Mouse (Mus musculus) CD4-positive, CD25-positive, alpha-beta regulatory T cell, adult 2 months (primary cell): ENCODE data around the gene Bud31.
A peak's percentile ranks its signal among the peaks of the same experiment; 100 is the strongest.
"Not testable (repeated sequence)": the region's sequence is repeated elsewhere in the genome, so short reads cannot be mapped to it uniquely, and the experiment has no call there.

Source experiments
- DNase-seq: peaks from one replicate; pipeline ENCODE4 v3.0.0-alpha.2; 2012; ENCODE audit warnings: low read depth, low spot score

The Bud31 gene

DNA sequence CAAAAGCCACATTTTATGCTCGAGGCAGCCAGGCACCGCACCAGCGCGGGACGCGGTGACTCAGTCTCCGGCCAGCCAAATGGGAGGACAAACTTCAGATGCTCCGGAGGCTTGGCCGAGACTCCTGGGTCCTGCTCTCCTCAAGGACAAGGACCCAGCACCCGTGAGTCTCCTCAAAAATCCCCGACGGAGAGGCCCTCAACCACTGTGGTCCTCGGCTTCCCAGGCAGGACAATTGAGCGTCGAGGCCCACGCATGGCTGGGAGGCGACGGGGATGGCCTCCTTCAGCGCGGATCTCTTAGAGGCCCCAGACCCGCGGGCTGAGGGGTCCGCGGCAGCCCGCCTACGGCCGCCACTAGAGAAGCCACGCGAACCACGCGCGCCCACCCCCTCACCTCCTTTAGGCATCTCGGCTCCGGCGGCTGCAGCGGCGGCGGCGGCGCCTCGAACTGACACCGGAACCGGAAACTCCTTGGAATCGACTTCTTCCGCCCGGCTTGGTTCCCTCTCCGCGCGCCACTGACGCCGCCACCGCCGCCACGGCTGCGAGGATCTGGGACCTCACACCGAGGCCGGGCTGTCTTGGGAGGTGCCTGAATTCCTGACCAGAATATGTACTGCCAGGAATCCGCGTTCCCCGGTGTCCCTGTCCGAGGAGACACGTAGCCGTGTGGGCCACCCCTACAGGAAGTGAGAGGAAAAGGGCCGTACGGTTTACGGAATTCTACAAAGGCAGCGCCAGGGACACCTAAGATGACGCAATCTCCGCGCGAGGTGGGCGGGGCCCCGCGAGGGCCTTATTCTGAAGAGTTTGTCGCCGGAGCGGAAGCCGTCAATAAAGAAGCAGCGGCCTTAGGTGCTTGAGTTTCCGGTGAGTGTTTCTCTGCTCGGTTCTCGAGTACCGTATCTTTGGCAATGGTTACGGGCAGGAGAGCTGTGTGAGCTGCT is at the start of gene Bud31, which contains the start of gene Pdap1:
Bud31 (plus strand) TSS at position 792 of the 949 bp plus-strand sequence.
Pdap1 (minus strand) TSS at position 668 of the 949 bp plus-strand sequence.
- DNase-seq, result peak; percentile 97

- DNase-seq, result no peak
These were observed 44.0 kb upstream of the Bud31 start for GRCm38 (mm10) chr5:145096195-145096594.

DNA sequence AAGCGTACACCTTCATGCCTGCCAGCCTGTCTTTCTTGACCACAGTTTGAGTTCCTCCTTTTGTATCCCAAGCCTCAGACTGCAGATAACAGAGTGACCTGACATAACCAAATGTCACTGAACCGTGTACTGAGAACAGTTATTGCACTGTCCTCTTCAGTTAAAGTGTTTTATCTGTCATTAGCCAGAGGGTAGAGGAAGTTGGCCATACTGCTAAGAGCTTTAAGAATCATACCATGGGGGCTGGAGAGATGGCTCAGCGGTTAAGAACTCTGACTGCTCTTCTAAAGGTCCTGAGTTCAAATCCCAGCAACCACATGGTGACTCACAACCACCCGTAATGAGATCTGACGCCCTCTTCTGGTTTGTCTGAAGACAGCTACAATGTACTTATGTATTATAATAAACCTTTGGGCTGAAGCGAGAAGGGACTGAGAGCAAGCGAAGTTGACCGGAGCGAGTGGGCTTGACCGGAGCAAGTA is 41.8 kb upstream of the Bud31 start:
- no peak for DNase-seq

- DNase-seq, result no peak
These were observed 39.2 kb upstream of the Bud31 start for GRCm38 (mm10) chr5:145100960-145101359.

GRCm38 (mm10) chr5:145101451-145101850 is 38.7 kb upstream of the Bud31 start:
- DNase-seq, result not testable (repeated sequence)

DNA sequence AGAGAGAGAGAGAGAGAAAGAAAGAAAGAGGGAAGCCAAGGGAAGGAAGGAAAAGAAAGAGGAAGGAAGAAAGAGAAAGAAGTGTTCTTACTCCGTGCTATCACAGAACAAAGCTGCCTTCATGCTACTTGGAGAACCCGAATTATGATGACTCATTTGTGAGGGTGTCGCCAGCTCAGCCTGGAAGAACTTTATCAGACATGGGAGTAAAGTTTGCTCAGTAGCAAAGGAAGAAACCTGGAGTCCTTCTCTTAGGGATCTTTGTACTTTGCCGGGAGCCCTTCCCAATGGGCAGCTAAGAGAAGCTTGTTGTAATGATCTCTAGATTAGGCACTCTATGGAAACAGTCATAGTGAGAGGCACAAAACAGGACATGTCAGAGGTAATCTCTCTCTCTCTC is 37.5 kb upstream of the Bud31 start:
- no peak for DNase-seq

DNA sequence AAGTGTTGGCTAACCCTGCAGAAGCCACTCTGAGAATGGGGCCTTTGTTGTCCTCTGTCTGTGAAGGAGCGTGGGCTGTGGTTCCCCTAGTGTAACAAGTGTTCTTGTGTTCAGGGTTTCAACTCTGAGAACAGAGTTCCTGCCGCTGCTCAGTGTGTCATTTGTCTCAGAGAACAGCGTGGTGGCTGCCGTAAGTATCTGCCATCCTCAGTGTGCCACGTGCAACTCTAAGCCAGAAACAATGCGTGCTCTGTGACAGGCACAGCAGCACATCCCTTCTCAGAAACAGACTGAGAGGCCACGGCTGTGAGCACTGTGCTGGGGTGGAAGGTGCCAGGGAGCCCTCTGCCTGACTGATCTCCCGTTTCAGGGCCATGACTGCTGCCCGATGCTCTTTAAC is 35.8 kb upstream of the Bud31 start:
- no peak for DNase-seq

DNA sequence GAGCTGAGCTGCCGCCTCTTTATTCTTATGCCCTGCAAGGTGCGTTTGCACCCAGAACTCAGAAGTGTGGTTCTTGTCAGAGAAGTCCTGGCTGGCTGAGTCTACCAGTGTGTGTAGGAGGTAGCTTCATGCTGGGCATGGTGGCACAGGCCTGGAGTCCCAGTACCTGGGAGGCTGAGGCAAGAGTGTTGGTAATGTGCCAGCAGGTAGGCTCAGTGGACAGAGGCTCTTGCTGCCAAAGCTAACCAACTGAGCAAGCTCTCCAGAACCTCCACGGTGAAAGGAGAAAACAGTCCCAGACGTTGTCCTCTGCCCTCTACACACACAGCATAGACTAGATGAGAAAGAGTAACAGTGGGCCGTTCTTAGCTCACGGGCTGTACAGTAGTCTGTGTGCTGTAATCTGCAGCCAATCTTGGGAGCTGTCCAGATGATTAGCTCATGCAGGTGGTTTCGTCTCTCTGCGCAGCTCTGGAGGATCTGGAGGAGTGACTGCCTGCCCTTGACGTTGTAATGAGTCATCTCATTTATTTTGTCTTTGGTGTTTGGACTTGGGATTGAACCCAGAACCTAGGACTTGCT is 34.4 kb upstream of the Bud31 start:
- DNase-seq, result no peak

DNA sequence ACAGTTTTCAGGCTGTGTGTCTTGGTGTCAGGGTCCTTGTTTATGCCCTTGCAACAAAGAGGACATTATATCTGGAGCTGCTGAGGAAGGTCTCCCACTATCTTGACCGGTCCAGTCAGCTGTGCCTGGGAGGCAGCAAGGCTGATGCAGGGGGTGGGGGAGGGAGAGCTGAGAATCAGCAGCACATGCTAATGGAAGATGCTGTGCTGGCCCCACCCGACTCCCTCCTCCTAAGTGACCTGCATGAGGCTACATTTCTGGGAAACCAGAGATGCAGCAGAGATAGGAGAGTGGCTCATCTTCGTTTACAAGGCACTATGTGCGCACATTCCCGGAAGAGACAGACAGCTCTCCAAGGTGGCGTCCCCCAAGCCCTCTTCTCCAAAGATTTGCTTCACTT is 29.8 kb upstream of the Bud31 start:
- no peak for DNase-seq

DNA sequence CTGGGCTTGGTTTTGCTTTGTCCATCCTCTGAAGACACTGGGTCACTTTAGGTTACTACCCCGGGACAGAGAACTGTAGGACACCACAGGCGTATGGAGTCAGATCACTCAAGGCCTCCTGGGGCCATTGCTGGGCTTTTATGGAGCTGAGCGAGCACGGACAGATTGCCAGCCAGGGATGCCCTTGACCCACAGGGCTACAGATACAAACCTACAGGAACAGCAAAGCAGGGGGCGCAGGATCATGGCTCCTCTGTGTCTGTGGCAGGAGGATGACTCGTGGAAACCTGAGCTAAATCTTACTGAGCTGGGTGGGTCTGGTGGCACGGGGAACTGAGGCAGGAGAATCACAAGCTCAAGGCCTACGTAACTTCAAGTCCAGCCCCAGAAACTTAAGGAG is 27.6 kb upstream of the Bud31 start:
- no peak for DNase-seq

DNA sequence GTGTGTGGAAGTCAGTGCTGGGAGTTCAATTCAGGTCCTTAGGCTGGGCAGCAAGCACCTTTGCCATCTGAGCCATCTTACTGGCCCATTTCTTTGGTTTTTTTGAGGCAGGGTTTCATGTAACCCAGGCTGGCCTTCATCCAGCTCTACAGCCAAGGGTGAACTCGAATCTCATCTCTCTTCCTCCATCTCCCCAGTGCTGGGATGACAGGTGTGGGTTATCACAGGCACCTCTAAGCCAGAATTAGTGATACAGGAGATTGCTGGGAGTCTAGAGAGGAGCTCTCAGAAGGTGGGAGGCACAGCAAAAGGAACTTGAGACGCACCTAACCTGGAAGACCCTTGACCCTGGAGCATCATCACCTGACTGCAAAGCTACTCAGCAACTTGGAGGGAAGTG is 26.7 kb upstream of the Bud31 start:
- no peak for DNase-seq

GRCm38 (mm10) chr5:145114071-145114605 is 26.0 kb upstream of the Bud31 start, which contains the start of gene Arpc1b:
Gene Arpc1b, plus strand, starts transcription at chr5:145114215.
- peak; percentile 81 for DNase-seq

DNA sequence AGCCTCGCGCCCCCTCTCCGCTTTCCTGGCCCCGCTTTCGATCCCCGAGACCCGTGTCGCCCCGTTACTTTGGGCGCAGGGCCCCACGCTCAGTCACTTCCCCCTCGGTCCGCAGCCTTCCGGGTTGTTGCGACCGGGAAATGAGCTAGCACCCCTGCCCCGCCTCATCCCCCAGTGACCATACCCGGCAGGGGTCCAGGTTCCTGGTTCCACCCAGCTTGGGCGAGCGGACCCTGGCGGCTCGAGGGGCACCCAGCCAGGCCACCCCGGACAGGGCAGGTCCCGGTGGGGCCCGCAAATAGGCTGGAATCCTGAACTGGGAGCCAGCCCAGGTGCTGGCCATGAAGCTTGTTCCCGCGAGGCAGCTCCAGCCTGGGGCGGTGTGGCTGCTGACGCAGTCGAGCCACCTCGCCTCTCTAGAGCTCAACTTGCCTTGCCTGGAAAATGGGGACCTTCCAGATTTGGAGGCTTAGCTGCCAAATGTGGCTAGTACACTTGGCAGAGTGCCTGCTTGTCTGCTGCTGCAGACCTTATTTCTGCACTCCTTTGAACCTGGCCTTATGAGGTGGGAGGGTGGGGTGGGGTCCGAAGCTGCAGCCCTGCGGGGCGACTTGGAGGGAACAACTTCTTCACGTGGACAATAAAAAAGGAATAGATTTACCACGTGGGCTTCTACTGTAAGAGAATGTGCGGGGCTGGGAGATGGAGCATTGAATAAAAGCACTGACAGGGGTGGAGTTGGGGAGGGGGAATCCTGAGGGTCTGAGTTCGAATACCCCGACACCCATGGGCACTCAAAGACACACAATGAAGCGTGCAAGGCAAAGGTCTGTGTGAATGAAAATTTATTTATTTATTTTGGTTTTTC is 25.3 kb upstream of the Bud31 start:
- DNase-seq, result peak; percentile 65

- peak; percentile 20 for DNase-seq
These were observed 24.4 kb upstream of the Bud31 start for GRCm38 (mm10) chr5:145115736-145116135.

GRCm38 (mm10) chr5:145116316-145116715 is 23.8 kb upstream of the Bud31 start:
- DNase-seq, result peak; percentile 74

DNA sequence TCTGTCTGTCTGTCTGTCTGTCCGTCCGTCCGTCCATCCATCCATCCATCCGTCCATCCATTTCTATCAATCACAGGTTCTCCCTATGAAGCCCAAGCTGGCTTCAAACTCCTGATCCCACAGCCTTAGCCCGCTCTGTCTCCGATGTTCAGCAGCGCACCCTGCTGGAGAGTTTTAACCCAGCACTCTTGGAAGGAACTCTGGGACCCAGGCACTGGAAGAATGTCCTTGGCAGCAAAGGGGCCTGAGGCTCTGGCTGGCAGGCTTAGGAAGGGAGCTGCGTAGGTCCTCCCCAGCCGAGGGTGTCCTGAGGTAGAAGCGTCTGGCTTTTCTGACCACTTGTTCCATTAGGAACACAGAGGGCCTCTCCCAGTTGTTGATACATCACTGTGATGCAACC is 23.2 kb upstream of the Bud31 start:
- peak; percentile 75 for DNase-seq

GRCm38 (mm10) chr5:145118005-145118404 is 22.2 kb upstream of the Bud31 start:
- DNase-seq, result no peak

DNA sequence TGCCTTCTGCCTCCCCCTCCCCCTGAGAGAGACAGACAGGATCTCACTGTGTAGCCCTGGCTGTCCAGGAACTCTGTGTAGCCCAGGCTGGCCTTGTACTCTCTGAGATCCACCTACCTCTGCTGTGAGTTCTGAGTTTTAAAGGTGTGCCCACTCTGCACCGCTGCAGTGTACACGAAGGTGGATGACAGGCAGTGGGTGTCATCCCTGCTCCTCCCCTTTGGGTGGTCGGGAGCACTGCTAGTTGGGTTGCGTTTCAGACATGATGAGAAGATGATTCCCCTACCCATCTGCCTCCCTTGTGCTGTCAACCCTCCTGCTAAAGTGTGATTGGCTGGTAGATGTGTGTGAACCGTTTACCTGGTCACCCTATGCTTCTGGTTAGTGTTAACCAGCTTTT is 21.7 kb upstream of the Bud31 start:
- DNase-seq, result no peak

- peak; percentile 73 for DNase-seq
These were observed 20.8 kb upstream of the Bud31 start for GRCm38 (mm10) chr5:145119385-145119784.

DNA sequence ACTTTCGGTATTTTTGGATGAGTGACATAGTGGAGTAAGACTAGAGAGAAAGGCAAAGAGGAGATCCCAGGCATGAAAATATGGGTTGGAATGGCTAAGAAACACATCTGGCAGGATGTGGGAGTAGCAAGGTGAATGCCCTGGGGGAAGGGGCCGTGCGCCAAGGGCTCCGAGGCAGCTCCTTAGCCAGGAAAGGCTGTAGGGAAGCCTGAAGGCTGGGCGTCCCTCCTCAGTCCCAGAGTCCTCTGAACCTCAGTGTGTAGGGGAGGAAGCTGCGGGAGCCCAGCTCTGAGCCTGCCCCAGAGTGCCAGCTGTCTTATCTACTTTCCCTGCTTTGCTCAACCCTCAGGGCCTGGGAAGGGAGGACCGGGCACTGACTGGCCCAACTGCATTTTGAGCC is 19.2 kb upstream of the Bud31 start:
- DNase-seq, result no peak

DNA sequence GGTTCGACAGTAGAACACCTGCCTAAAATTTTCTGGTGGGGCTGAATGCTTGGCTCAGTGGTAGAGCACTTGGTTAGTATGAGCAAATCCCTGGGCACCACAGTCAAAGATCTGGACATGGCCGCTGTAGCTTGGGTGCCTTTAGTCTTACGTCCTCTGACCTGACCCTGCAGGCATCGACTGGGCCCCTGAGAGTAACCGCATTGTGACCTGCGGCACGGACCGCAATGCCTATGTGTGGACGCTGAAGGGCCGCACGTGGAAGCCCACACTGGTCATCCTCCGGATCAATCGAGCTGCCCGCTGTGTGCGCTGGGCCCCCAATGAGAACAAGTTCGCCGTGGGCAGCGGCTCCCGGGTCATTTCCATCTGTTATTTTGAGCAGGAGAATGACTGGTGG is 16.8 kb upstream of the Bud31 start:
- no peak for DNase-seq
